Mouse (Mus musculus): ENCODE measurements around the gene Kbtbd6. TPM values are rescaled to one million over a fixed set of nuclear protein-coding genes. Genes with fewer than 3 reads are reported as not detected.

The Kbtbd6 gene
- polyA plus RNA-seq (2017; shearing (Covaris generic)) = 0.17 TPM

GRCm38 (mm10) chr14:79451681-79452590 is at the start of gene Kbtbd6:
Gene Kbtbd6 (plus strand): TSS chr14:79451835.

GRCm38 (mm10) chr14:79425979-79426729 is 25.5 kb upstream of the Kbtbd6 start, which contains the start of gene Kbtbd7:
Gene Kbtbd7 (plus strand): TSS chr14:79426511.

GRCm38 (mm10) chr14:79480624-79481338 is 29.1 kb downstream of the Kbtbd6 start, which contains the start of gene Elf1:
Gene Elf1 (plus strand): TSS chr14:79481194.

GRCm38 (mm10) chr14:79481339-79482151 is 29.9 kb downstream of the Kbtbd6 start, which contains the start of gene Wbp4:
Gene Wbp4 (minus strand): TSS chr14:79481520.

Other genes starting within 250 kb of the Kbtbd6 start
- gene Zfp957, start 204.5 kb upstream of the Kbtbd6 start, polyA plus RNA-seq (2017; shearing (Covaris generic)) = not detected
- 199 TPM for gene Rgcc, start 150.2 kb upstream of the Kbtbd6 start, polyA plus RNA-seq (2017; shearing (Covaris generic))
- 47.8 TPM for gene Naa16, start 61.1 kb upstream of the Kbtbd6 start, polyA plus RNA-seq (2017; shearing (Covaris generic))
- 2.3 TPM for gene Mtrf1, start 54.1 kb upstream of the Kbtbd6 start, polyA plus RNA-seq (2017; shearing (Covaris generic))
- gene Kbtbd7, start 25.3 kb upstream of the Kbtbd6 start, polyA plus RNA-seq (2017; shearing (Covaris generic)) = 3.6 TPM
- gene Elf1, start 29.4 kb downstream of the Kbtbd6 start, polyA plus RNA-seq (2017; shearing (Covaris generic)) = 293 TPM
- 42.2 TPM for gene Wbp4, start 29.7 kb downstream of the Kbtbd6 start, polyA plus RNA-seq (2017; shearing (Covaris generic))
- 130 TPM for gene Sugt1, start 135.9 kb downstream of the Kbtbd6 start, polyA plus RNA-seq (2017; shearing (Covaris generic))
- not detected for gene Cnmd, start 210.3 kb downstream of the Kbtbd6 start, polyA plus RNA-seq (2017; shearing (Covaris generic))

All from effector memory CD4-positive, alpha-beta T cell, adult 5 months (primary cell).